Mouse (Mus musculus) kidney, adult 2 months (tissue): ENCODE results near the gene Elmod3. TPM values are rescaled to one million over a fixed set of nuclear protein-coding genes. Genes with fewer than 3 reads are reported as not detected.

Source experiments
- DNase-seq: peaks from one replicate; pipeline ENCODE4 v3.0.0; 2021
- H3K27ac ChIP-seq: fragments of 200-500 bp; 2 replicates; pipeline ENCODE4 v1.5.1; 2012; ENCODE audit warnings: low read depth, low read length, control low read depth, inconsistent platforms; ENCODE audit not compliant: insufficient read depth
- H3K27me3 ChIP-seq: fragments of 200-500 bp; replicated peaks from 2 replicates; pipeline ENCODE4 v1.6.1; 2012; ENCODE audit warnings: mild to moderate bottlenecking, moderate library complexity, low read length, inconsistent platforms; ENCODE audit not compliant: control insufficient read depth, insufficient read depth
- H3K36me3 ChIP-seq: fragments of 200-500 bp; 2 replicates; pipeline ENCODE4 v1.6.1; 2012; ENCODE audit warnings: mild to moderate bottlenecking, moderate library complexity, low read length, inconsistent platforms; ENCODE audit not compliant: control insufficient read depth, insufficient read depth
- H3K4me1 ChIP-seq: fragments of 200-500 bp; 2 replicates; pipeline ENCODE4 v1.6.1; 2011; ENCODE audit warnings: low read length; ENCODE audit not compliant: control insufficient read depth, insufficient read depth
- H3K4me3 ChIP-seq: fragments of 200-500 bp; 2 replicates; pipeline ENCODE4 v1.5.1; 2011; ENCODE audit warnings: mild to moderate bottlenecking, low read depth, low read length, control low read depth; ENCODE audit not compliant: insufficient read depth
- CTCF ChIP-seq: fragments of 200-500 bp; conservative IDR thresholded peaks from 2 replicates; pipeline ENCODE4 v1.5.1; 2011; ENCODE audit warnings: low read depth, mild to moderate bottlenecking, control low read depth, low read length, moderate library complexity, mixed read lengths; ENCODE audit not compliant: insufficient read depth, insufficient read length
- POLR2A ChIP-seq: fragments of 200-500 bp; IDR thresholded peaks from one replicate; pipeline ENCODE4 v1.6.1; 2011; ENCODE audit warnings: low read depth, low read length, control low read depth
- WGBS: fragments of 180-500 bp; shearing (Covaris S2); methylation state at CpG from one replicate; pipeline ENCODE4 v1.1.7; 2018; 5-methylcytosine and 5-hydroxymethylcytosine counted together
- polyA plus RNA-seq: library from polyadenylated mRNA; depleted of rRNA; stranded (reverse); fragments of >200 nt; gene quantifications from 2 replicates; pipeline ENCODE4 v1.2.3, GENCODE M21; 2012; rRNA removed

Elmod3 gene
- 43.0 and 43.4 TPM in 2 replicates for polyA plus RNA-seq

GRCm38 (mm10) chr6:72597956-72598753 is at the start of gene Elmod3, which contains the start of gene Retsat:
Gene Elmod3, minus strand, starts transcription at chr6:72598413.
Gene Retsat, plus strand, starts transcription at chr6:72598475.
- no peaks in the 10 kb centered on the region for H3K27me3 ChIP-seq
- DNase-seq: peak; percentile 99
- H3K4me1 ChIP-seq: peaks cover 21% of the 10 kb centered on the region; the same call in 1 of the 2 replicates
- no peaks in the 10 kb centered on the region for H3K36me3 ChIP-seq
- under 1% methylated on average over 38 of the region's 38 CpGs for WGBS
- TF ChIP-seq POLR2A (peak; percentile 99), CTCF (no peak)
- H3K4me3 ChIP-seq: peak within 1 kb of the TSS; percentile 96
- peak within 1 kb of the TSS; percentile 96 for H3K27ac ChIP-seq

DNA sequence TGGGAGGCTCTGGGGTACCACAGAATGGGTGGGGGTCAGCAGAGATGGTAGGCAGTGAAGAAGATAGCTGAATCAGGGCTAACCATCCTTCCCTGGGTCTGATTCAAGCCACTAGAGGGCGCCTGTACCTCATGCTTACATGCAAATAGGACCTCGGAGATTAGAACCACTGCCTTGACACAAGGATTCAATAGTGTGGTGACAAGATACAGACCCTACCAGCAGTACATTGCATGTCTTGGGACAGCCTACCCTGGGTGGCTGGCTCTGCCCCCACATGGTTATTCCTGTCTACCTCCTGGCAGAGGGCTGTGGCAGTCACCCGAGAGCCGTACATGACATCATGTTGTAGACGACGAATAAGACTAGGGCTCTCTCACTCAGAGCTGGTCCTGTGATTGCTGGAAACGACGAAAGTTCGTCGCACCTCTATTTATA is 49.2 kb upstream of the Elmod3 start:
- no peaks in the 10 kb centered on the region for H3K4me1 ChIP-seq
- H3K27me3 ChIP-seq: no peaks in the 10 kb centered on the region
- H3K4me3 ChIP-seq: no peak overlapping the region
- H3K27ac ChIP-seq: no peak overlapping the region
- peak; percentile 77 for DNase-seq
- no peaks in the 10 kb centered on the region for H3K36me3 ChIP-seq
- 53% methylated on average over 10 of the region's 10 CpGs for WGBS
- TF ChIP-seq POLR2A (no peak), CTCF (peak; percentile 91)

- DNase-seq: no peak
- 85% methylated on average over 7 of the region's 7 CpGs for WGBS
- Histone ChIP-seq H3K36me3 (no peaks in the 10 kb centered on the region), H3K4me3 (no peak overlapping the region), H3K27ac (no peak overlapping the region), H3K27me3 (no peaks in the 10 kb centered on the region), H3K4me1 (no peaks in the 10 kb centered on the region)
- TF ChIP-seq CTCF (no peak), POLR2A (no peak)
These were observed 47.2 kb upstream of the Elmod3 start for GRCm38 (mm10) chr6:72645364-72645763.

- Histone ChIP-seq H3K4me3 (no peak overlapping the region), H3K36me3 (no peaks in the 10 kb centered on the region), H3K27me3 (no peaks in the 10 kb centered on the region), H3K4me1 (no peaks in the 10 kb centered on the region), H3K27ac (no peak overlapping the region)
- 76% methylated on average over 4 of the region's 4 CpGs for WGBS
- no peak for DNase-seq
- TF ChIP-seq POLR2A (no peak), CTCF (no peak)
These were observed 46.4 kb upstream of the Elmod3 start for GRCm38 (mm10) chr6:72644576-72644975.

GRCm38 (mm10) chr6:72641218-72641954 is 43.2 kb upstream of the Elmod3 start:
- H3K27me3 ChIP-seq: no peaks in the 10 kb centered on the region
- no peaks in the 10 kb centered on the region for H3K36me3 ChIP-seq
- peaks cover under 1% of the 10 kb centered on the region; the same call in 1 of the 2 replicates for H3K4me1 ChIP-seq
- H3K27ac ChIP-seq: no peak overlapping the region
- WGBS: 79% methylated on average over 18 of the region's 18 CpGs
- no peak for TF ChIP-seq POLR2A
- TF ChIP-seq CTCF: no peak
- no peak for DNase-seq
- no peak overlapping the region for H3K4me3 ChIP-seq

GRCm38 (mm10) chr6:72636940-72637339 is 38.7 kb upstream of the Elmod3 start:
- Histone ChIP-seq H3K4me3 (no peak overlapping the region), H3K27ac (no peak overlapping the region)

More at GRCm38 (mm10) chr6:72636940-72637339, 38.7 kb upstream of the Elmod3 start:
- Histone ChIP-seq H3K27me3 (no peaks in the 10 kb centered on the region), H3K4me1 (peaks cover 4% of the 10 kb centered on the region; the same call in 1 of the 2 replicates), H3K36me3 (no peaks in the 10 kb centered on the region)
- DNase-seq: peak; percentile 49
- 83% methylated on average over 3 of the region's 3 CpGs for WGBS
- peak; percentile 58 for TF ChIP-seq CTCF
- TF ChIP-seq POLR2A: no peak
